Mouse (Mus musculus) lung, postnatal 0 days (tissue): ENCODE data around the gene Lrrc3.

Source experiments
- CTCF ChIP-seq: IDR thresholded peaks from 2 replicates; pipeline ENCODE4 v1.5.1; 2016; ENCODE audit warnings: antibody characterized with exemption, mild to moderate bottlenecking
- EP300 ChIP-seq: IDR thresholded peaks from 2 replicates; pipeline ENCODE4 v1.6.1; 2016; ENCODE audit warnings: antibody characterized with exemption, mild to moderate bottlenecking, control low read depth

DNA sequence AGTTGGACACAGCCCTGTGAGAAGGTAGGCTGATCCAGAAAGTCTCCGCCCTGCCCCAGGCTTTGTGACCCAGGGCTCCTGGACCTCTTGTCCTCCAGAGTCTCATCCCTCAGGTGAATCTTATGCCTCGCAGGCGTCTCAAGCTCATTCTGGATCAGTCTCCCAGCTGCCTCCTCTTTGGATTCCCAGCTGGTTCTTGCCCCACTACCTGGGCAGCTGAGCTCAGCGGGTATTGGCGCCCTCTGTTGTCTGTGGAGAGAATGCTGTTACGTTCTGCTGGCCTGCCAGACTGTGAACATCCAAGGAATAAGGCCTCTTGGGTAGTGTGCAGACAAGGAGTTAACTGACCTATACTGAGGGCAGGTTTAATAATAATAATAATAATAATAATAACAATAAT lies 23.4 kb downstream of the Lrrc3 start:
- peak; percentile 63 for TF ChIP-seq CTCF
- no peak for TF ChIP-seq EP300
